9 mouse cellular contexts compared by ENCODE assay signal in the genomic region with DNA sequence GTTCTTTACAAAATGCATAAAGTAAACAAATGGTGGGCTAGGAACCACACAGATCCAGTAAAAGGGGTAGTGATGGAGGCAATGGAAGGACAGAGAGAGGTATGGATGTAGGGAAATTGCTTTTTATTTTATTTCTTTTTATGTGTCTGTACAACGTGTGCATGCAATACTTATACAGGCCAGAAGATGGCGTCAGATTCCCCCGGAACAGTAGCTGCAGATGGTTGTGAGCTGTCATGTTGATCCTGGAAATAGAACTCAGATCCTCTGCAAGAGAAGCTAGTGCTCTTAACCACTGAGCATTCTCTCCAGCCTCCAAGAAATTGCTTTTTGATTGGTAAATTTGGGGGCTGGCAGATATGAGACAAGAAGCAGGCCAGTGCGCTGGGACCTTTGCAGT.
DNase-seq lines count a peak whose midpoint lies in the region; ATAC-seq and TF ChIP-seq lines count a peak whose summit lies in the region.
"Had no signal": no experiment of that assay in that cellular context is flagged by ENCODE, and none has a peak within 500 bp of the region (broad histone marks: within the 10 kb centered on the region; RNA-seq: fewer than 3 reads in every experiment).

No protein-coding gene starts in this region.

- TF ChIP-seq CTCF in heart, adult 2 months (IDR thresholded peaks at IDR 0.05), result peak; percentile 73

- no peaks in the 10 kb centered on the region for H3K36me3 ChIP-seq in heart, adult 2 months (ENCODE audit: control insufficient read depth, insufficient read depth, low read length)
- H3K36me3 ChIP-seq in midbrain, embryonic 15.5 days (replicated peaks), result no peaks in the 10 kb centered on the region
- no peaks in the 10 kb centered on the region for H3K36me3 ChIP-seq in midbrain, embryonic 16.5 days (ENCODE audit: control insufficient read depth, insufficient read depth, low read length)
- H3K36me3 ChIP-seq: stomach, embryonic 15.5 days had no signal

- H3K4me2 ChIP-seq in midbrain, embryonic 15.5 days, result no peak overlapping the region
- H3K4me2 ChIP-seq in midbrain, embryonic 16.5 days (ENCODE audit: low read length), result no peak overlapping the region
- H3K4me2 ChIP-seq: stomach, embryonic 15.5 days had no signal

- no peaks in the 10 kb centered on the region for H3K9me3 ChIP-seq in midbrain, embryonic 15.5 days
- 0 out of 2 replicates have a peak, but pooled peaks cover 2% of the 10 kb centered on the region for H3K9me3 ChIP-seq in midbrain, embryonic 16.5 days (replicated peaks; ENCODE audit: control insufficient read depth, low read length, poor library complexity, severe bottlenecking)
- H3K9me3 ChIP-seq: stomach, embryonic 15.5 days had no signal

- no peak overlapping the region for H3K9ac ChIP-seq in heart, adult 2 months (ENCODE audit: low read depth, low read length)
- H3K9ac ChIP-seq in midbrain, embryonic 15.5 days, result no peak overlapping the region
- no peak overlapping the region for H3K9ac ChIP-seq in midbrain, embryonic 16.5 days (ENCODE audit: low read depth, low read length)
- H3K9ac ChIP-seq: stomach, embryonic 15.5 days had no signal

- H3K27ac ChIP-seq in heart, adult 2 months, result no peak overlapping the region
- H3K27ac ChIP-seq in midbrain, embryonic 15.5 days, result no peak overlapping the region
- H3K27ac ChIP-seq in midbrain, embryonic 16.5 days (ENCODE audit: low read length), result no peak overlapping the region
- H3K27ac ChIP-seq: stomach, embryonic 15.5 days had no signal

- WGBS in heart, adult 2 months, result 28% methylated on average over 4 of the region's 4 CpGs
- WGBS in midbrain, embryonic 15.5 days, result 25% methylated on average over 4 of the region's 4 CpGs
- 23% methylated on average over 4 of the region's 4 CpGs for WGBS in midbrain, embryonic 16.5 days

- intact Hi-C loops in heart, adult 2 months (cut with DNase I), result loop anchor here (1.0 to 10.0 kb wide), 2 partner anchors 236 to 368 kb away; no protein-coding TSS in a partner anchor

- H3K4me1 ChIP-seq in heart, adult 2 months (ENCODE audit: control insufficient read depth, insufficient read depth, low read length), result peaks cover 3% of the 10 kb centered on the region
- H3K4me1 ChIP-seq in midbrain, embryonic 15.5 days, result peaks cover 6% of the 10 kb centered on the region; the same call in 1 of the 2 replicates
- H3K4me1 ChIP-seq in midbrain, embryonic 16.5 days (ENCODE audit: control insufficient read depth, insufficient read depth, low read length), result peaks cover 4% of the 10 kb centered on the region; the same call in 1 of the 2 replicates
- H3K4me1 ChIP-seq: stomach, embryonic 15.5 days had no signal

- no peaks in the 10 kb centered on the region for H3K27me3 ChIP-seq in heart, adult 2 months (ENCODE audit: control insufficient read depth, insufficient read depth, low read length)
- H3K27me3 ChIP-seq in midbrain, embryonic 15.5 days (replicated peaks), result no peaks in the 10 kb centered on the region
- H3K27me3 ChIP-seq in midbrain, embryonic 16.5 days (ENCODE audit: control insufficient read depth, insufficient read depth, low read depth, low read length), result no peaks in the 10 kb centered on the region
- H3K27me3 ChIP-seq: stomach, embryonic 15.5 days had no signal

- no peak overlapping the region for H3K4me3 ChIP-seq in heart, adult 2 months
- H3K4me3 ChIP-seq in midbrain, embryonic 15.5 days, result no peak overlapping the region
- H3K4me3 ChIP-seq in midbrain, embryonic 16.5 days (ENCODE audit: low read depth, low read length), result no peak overlapping the region
- H3K4me3 ChIP-seq: stomach, embryonic 15.5 days had no signal

- TF ChIP-seq EP300 in heart, adult 2 months (IDR thresholded peaks at IDR 0.05; ENCODE audit: insufficient read depth, low read depth, low read length), result no peak

- no peak for TF ChIP-seq POLR2A in heart, adult 2 months (IDR thresholded peaks at IDR 0.05; ENCODE audit: insufficient read depth, low read depth, low read length)

- no peaks in the 10 kb centered on the region for H3K79me2 ChIP-seq in heart, adult 2 months (replicated peaks; ENCODE audit: control insufficient read depth, insufficient read depth, low read length)

- ATAC-seq in midbrain, embryonic 15.5 days (replicated peaks), result 0 out of 2 replicates have a peak, but pooled peaks have one; percentile 26
- no peak for ATAC-seq in midbrain, embryonic 16.5 days

- no peak for DNase-seq in heart, adult 2 months
- no peak for DNase-seq in heart, adult 9 months (ENCODE audit: low spot score in 2 of 2)
- DNase-seq in c-Kit-positive CD71-negative TER-119-negative erythroid progenitor cells, embryonic 14.5 days (ENCODE audit: low read depth), result peak; percentile 13
- peak; percentile 54 for DNase-seq in retina, embryonic 14.5 days (ENCODE audit: low spot score)
- DNase-seq in yolk sac, embryonic 10.5 days (ENCODE audit: low spot score), result no peak
- no peak for DNase-seq in spleen, postnatal 10 days (ENCODE audit: low spot score in 2 of 2)

Comparison
In these comparisons a context has a peak if more than half of its experiments do, and no peak if none do; other contexts are left out.
1. DNase-seq: peak in c-Kit-positive CD71-negative TER-119-negative erythroid progenitor cells, embryonic 14.5 days (single experiment) and retina, embryonic 14.5 days (single experiment); none in heart, adult 2 months (0 of 2), heart, adult 9 months (0 of 2), yolk sac, embryonic 10.5 days (single experiment) and spleen, postnatal 10 days (0 of 2).